Mouse (Mus musculus) erythroblast, embryonic 14.5 days (primary cell): Measurements from ENCODE around the gene Srms.

ENCODE experiments used
- GATA1 ChIP-seq: IDR thresholded peaks from 2 replicates; pipeline ENCODE4 v1.6.1; 2012; ENCODE audit warnings: low read length, inconsistent platforms, mixed read lengths
- TAL1 ChIP-seq: IDR thresholded peaks from 3 replicates; pipeline ENCODE4 v1.6.1; 2012; ENCODE audit warnings: low read length, inconsistent platforms, mixed read lengths

GRCm38 (mm10) chr2:181202886-181203285 lies 10.1 kb downstream of the Srms start:
- TF ChIP-seq GATA1 (no peak), TAL1 (no peak)
